Mouse (Mus musculus): Measurements from ENCODE around the gene Arhgef6. TPM values are rescaled to one million over a fixed set of nuclear protein-coding genes. Genes with fewer than 3 reads are reported as not detected.

Arhgef6 gene
- polyA plus RNA-seq, 1 experiment from 2014 or later = 5.9 TPM

GRCm38 (mm10) chrX:57277560-57278335, 60.8 kb downstream of the Arhgef6 start:
- Histone ChIP-seq H3K4me2 (ENCODE audit: low read depth, low read length) (no peak overlapping the region), H3K36me3 (ENCODE audit: control insufficient read depth, insufficient read depth) (no peaks in the 10 kb centered on the region), H3K4me3 (ENCODE audit: low read depth, low read length) (no peak overlapping the region), H3K4me1 (ENCODE audit: control insufficient read depth, low read depth, low read length) (no peaks in the 10 kb centered on the region), H3K27me3 (ENCODE audit: control insufficient read depth, insufficient read depth, low read depth, low read length) (no peaks in the 10 kb centered on the region), H3K9me3 (replicated peaks; ENCODE audit: control insufficient read depth, low read length) (no peaks in the 10 kb centered on the region), H3K27ac (ENCODE audit: low read length) (peak overlapping the region; percentile 3; the same call in 1 of the 2 replicates), H3K9ac (ENCODE audit: low read depth, low read length) (no peak overlapping the region)
- 40% methylated on average over 6 of the region's 6 CpGs for WGBS (ENCODE audit: insufficient replicate concordance)
- ATAC-seq (ENCODE audit: low read depth) = peak; percentile 63

GRCm38 (mm10) chrX:57263515-57263914, 75.0 kb downstream of the Arhgef6 start:
- 48% methylated on average over 4 of the region's 4 CpGs for WGBS (ENCODE audit: insufficient replicate concordance)
- no peaks in the 10 kb centered on the region for H3K9me3 ChIP-seq (replicated peaks; ENCODE audit: control insufficient read depth, low read length)
- no peak overlapping the region for H3K27ac ChIP-seq (ENCODE audit: low read length)
- no peaks in the 10 kb centered on the region for H3K27me3 ChIP-seq (ENCODE audit: control insufficient read depth, insufficient read depth, low read depth, low read length)
- H3K4me2 ChIP-seq (ENCODE audit: low read depth, low read length) = no peak overlapping the region
- no peaks in the 10 kb centered on the region for H3K36me3 ChIP-seq (ENCODE audit: control insufficient read depth, insufficient read depth)
- H3K4me3 ChIP-seq (ENCODE audit: low read depth, low read length) = no peak overlapping the region
- no peak overlapping the region for H3K9ac ChIP-seq (ENCODE audit: low read depth, low read length)
- no peaks in the 10 kb centered on the region for H3K4me1 ChIP-seq (ENCODE audit: control insufficient read depth, low read depth, low read length)
- ATAC-seq (ENCODE audit: low read depth) = no peak

GRCm38 (mm10) chrX:57260744-57261143, 77.8 kb downstream of the Arhgef6 start:
- Histone ChIP-seq H3K4me3 (ENCODE audit: low read depth, low read length) (no peak overlapping the region), H3K27me3 (ENCODE audit: control insufficient read depth, insufficient read depth, low read depth, low read length) (no peaks in the 10 kb centered on the region), H3K9me3 (replicated peaks; ENCODE audit: control insufficient read depth, low read length) (no peaks in the 10 kb centered on the region), H3K27ac (ENCODE audit: low read length) (no peak overlapping the region), H3K4me1 (ENCODE audit: control insufficient read depth, low read depth, low read length) (no peaks in the 10 kb centered on the region), H3K9ac (ENCODE audit: low read depth, low read length) (no peak overlapping the region), H3K4me2 (ENCODE audit: low read depth, low read length) (no peak overlapping the region), H3K36me3 (ENCODE audit: control insufficient read depth, insufficient read depth) (no peaks in the 10 kb centered on the region)
- no peak for ATAC-seq (ENCODE audit: low read depth)
- WGBS (ENCODE audit: insufficient replicate concordance) = 49% methylated on average over 2 of the region's 2 CpGs

DNA sequence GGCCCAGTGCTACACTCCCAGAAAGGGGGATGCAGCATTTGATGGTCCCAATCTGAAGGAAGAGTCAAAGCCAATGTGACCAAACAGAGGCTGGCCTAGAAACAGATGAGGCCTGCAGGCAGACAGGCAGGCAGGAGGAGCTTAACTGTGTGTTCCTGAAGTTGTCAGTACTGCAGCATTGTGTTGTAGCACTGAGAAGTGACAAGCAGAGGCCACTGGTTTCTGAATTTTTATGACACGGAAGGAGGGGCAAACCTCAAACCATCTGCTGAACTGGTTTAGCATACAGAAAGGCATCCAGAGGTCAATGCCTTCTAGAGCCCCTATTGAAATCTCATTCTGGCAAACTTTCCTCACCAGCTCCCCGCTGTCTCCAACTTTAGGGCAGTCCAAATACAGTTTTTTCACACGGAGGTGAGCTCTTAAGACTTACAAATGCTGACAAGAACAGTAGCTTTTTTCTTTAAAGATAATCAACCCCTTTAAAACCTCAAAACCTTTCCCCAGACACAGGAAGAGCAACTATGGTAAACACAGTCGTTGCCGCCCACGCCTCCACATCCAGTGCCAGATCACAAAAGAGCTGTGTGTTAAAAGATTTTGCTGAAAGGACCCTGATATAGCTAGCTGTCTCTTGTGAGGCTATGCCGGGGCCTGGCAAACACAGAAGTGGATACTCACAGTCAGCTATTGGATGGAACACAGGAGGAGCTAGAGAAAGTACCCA, 85.0 kb downstream of the Arhgef6 start:
- no peak for ATAC-seq (ENCODE audit: low read depth)
- 65% methylated on average over 7 of the region's 7 CpGs for WGBS (ENCODE audit: insufficient replicate concordance)
- Histone ChIP-seq H3K36me3 (ENCODE audit: control insufficient read depth, insufficient read depth) (no peaks in the 10 kb centered on the region), H3K9ac (ENCODE audit: low read depth, low read length) (no peak overlapping the region), H3K27me3 (ENCODE audit: control insufficient read depth, insufficient read depth, low read depth, low read length) (no peaks in the 10 kb centered on the region), H3K4me2 (ENCODE audit: low read depth, low read length) (no peak overlapping the region), H3K4me3 (ENCODE audit: low read depth, low read length) (no peak overlapping the region), H3K9me3 (replicated peaks; ENCODE audit: control insufficient read depth, low read length) (no peaks in the 10 kb centered on the region), H3K27ac (ENCODE audit: low read length) (no peak overlapping the region), H3K4me1 (ENCODE audit: control insufficient read depth, low read depth, low read length) (no peaks in the 10 kb centered on the region)

DNA sequence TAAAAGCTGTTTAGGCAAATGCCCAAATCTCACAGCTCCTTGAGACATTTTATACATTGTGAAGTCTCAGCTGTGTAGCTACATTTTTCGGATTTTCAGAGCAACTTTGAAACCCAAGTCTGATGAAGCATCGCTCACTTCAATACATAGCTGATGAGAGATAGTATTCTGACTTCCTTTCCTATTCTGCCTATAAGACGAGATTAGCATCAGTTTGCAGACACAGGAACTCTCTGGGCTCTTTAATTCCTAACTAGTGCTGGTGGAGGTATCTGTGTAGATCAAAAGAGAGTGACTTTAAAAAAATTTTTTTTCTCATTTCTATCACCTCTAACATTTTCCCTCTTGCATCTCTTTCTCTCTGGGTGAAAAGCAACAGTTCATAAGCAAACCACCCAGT, 100.0 kb downstream of the Arhgef6 start:
- no peak for ATAC-seq (ENCODE audit: low read depth)
- WGBS (ENCODE audit: insufficient replicate concordance) = 56% methylated on average over 3 of the region's 3 CpGs
- Histone ChIP-seq H3K9ac (ENCODE audit: low read depth, low read length) (no peak overlapping the region), H3K4me3 (ENCODE audit: low read depth, low read length) (no peak overlapping the region), H3K4me2 (ENCODE audit: low read depth, low read length) (no peak overlapping the region), H3K36me3 (ENCODE audit: control insufficient read depth, insufficient read depth) (no peaks in the 10 kb centered on the region), H3K9me3 (replicated peaks; ENCODE audit: control insufficient read depth, low read length) (no peaks in the 10 kb centered on the region), H3K27ac (ENCODE audit: low read length) (no peak overlapping the region), H3K4me1 (ENCODE audit: control insufficient read depth, low read depth, low read length) (no peaks in the 10 kb centered on the region), H3K27me3 (ENCODE audit: control insufficient read depth, insufficient read depth, low read depth, low read length) (no peaks in the 10 kb centered on the region)

DNA sequence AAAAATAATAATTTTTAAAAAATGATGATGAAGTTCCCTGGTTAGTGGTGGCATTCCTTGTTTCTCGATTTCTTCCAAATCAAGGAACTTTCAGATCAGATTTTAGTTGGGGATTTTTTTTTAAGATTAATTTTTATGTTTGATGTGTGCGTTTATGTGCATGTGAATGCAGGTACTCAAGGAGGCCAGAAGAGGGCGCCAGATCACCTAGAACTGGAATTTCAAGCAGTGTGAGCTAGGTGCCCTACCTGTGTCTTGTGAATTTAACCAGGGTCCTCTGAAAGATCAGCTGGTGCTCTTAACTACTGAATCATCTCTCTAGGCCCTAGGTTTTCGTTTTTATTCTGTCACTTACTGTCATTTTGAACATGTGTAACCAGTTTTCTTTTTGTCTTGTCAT, 102.5 kb downstream of the Arhgef6 start:
- Histone ChIP-seq H3K27me3 (ENCODE audit: control insufficient read depth, insufficient read depth, low read depth, low read length) (no peaks in the 10 kb centered on the region), H3K27ac (ENCODE audit: low read length) (no peak overlapping the region), H3K36me3 (ENCODE audit: control insufficient read depth, insufficient read depth) (no peaks in the 10 kb centered on the region), H3K4me2 (ENCODE audit: low read depth, low read length) (no peak overlapping the region), H3K9me3 (replicated peaks; ENCODE audit: control insufficient read depth, low read length) (no peaks in the 10 kb centered on the region), H3K4me1 (ENCODE audit: control insufficient read depth, low read depth, low read length) (no peaks in the 10 kb centered on the region), H3K4me3 (ENCODE audit: low read depth, low read length) (no peak overlapping the region), H3K9ac (ENCODE audit: low read depth, low read length) (no peak overlapping the region)
- ATAC-seq (ENCODE audit: low read depth) = no peak
- 44% methylated on average over 4 of the region's 4 CpGs for WGBS (ENCODE audit: insufficient replicate concordance)

GRCm38 (mm10) chrX:57233596-57233995, 104.9 kb downstream of the Arhgef6 start:
- 50% methylated on average over 2 of the region's 2 CpGs for WGBS (ENCODE audit: insufficient replicate concordance)
- no peaks in the 10 kb centered on the region for H3K27me3 ChIP-seq (ENCODE audit: control insufficient read depth, insufficient read depth, low read depth, low read length)
- H3K4me2 ChIP-seq (ENCODE audit: low read depth, low read length) = no peak overlapping the region
- no peak for ATAC-seq (ENCODE audit: low read depth)
- H3K9me3 ChIP-seq (replicated peaks; ENCODE audit: control insufficient read depth, low read length) = no peaks in the 10 kb centered on the region
- H3K4me3 ChIP-seq (ENCODE audit: low read depth, low read length) = no peak overlapping the region
- H3K4me1 ChIP-seq (ENCODE audit: control insufficient read depth, low read depth, low read length) = no peaks in the 10 kb centered on the region
- no peaks in the 10 kb centered on the region for H3K36me3 ChIP-seq (ENCODE audit: control insufficient read depth, insufficient read depth)
- H3K9ac ChIP-seq (ENCODE audit: low read depth, low read length) = no peak overlapping the region
- no peak overlapping the region for H3K27ac ChIP-seq (ENCODE audit: low read length)

- 39% methylated on average over 2 of the region's 2 CpGs for WGBS (ENCODE audit: insufficient replicate concordance)
- H3K4me3 ChIP-seq (ENCODE audit: low read depth, low read length) = no peak overlapping the region
These were observed 110.4 kb downstream of the Arhgef6 start for GRCm38 (mm10) chrX:57228178-57228577.

GRCm38 (mm10) chrX:57223301-57223700, 115.2 kb downstream of the Arhgef6 start:
- Histone ChIP-seq H3K27ac (ENCODE audit: low read length) (no peak overlapping the region), H3K4me3 (ENCODE audit: low read depth, low read length) (no peak overlapping the region), H3K4me2 (ENCODE audit: low read depth, low read length) (no peak overlapping the region), H3K9ac (ENCODE audit: low read depth, low read length) (no peak overlapping the region), H3K4me1 (ENCODE audit: control insufficient read depth, low read depth, low read length) (no peaks in the 10 kb centered on the region), H3K36me3 (ENCODE audit: control insufficient read depth, insufficient read depth) (no peaks in the 10 kb centered on the region), H3K9me3 (replicated peaks; ENCODE audit: control insufficient read depth, low read length) (no peaks in the 10 kb centered on the region), H3K27me3 (ENCODE audit: control insufficient read depth, insufficient read depth, low read depth, low read length) (no peaks in the 10 kb centered on the region)
- WGBS (ENCODE audit: insufficient replicate concordance) = 71% methylated on average over 10 of the region's 10 CpGs
- ATAC-seq (ENCODE audit: low read depth) = no peak

More at GRCm38 (mm10) chrX:57228178-57228577, 110.4 kb downstream of the Arhgef6 start:
- Histone ChIP-seq H3K27ac (ENCODE audit: low read length) (no peak overlapping the region), H3K9me3 (replicated peaks; ENCODE audit: control insufficient read depth, low read length) (no peaks in the 10 kb centered on the region), H3K36me3 (ENCODE audit: control insufficient read depth, insufficient read depth) (no peaks in the 10 kb centered on the region), H3K4me1 (ENCODE audit: control insufficient read depth, low read depth, low read length) (no peaks in the 10 kb centered on the region), H3K9ac (ENCODE audit: low read depth, low read length) (no peak overlapping the region), H3K4me2 (ENCODE audit: low read depth, low read length) (no peak overlapping the region), H3K27me3 (ENCODE audit: control insufficient read depth, insufficient read depth, low read depth, low read length) (no peaks in the 10 kb centered on the region)
- ATAC-seq (ENCODE audit: low read depth) = no peak

Measured in liver, embryonic 16.5 days (tissue).